In genomic region chr6:55814184-55814926, GRCm38 (mm10) we compare ENCODE assay signal across 36 mouse cellular contexts. TPM values are rescaled to one million over a fixed set of nuclear protein-coding genes. Genes with fewer than 3 reads are reported as not detected.
DNase-seq lines count a peak whose midpoint lies in the region; ATAC-seq and TF ChIP-seq lines count a peak whose summit lies in the region.
"Had no signal": no experiment of that assay in that cellular context is flagged by ENCODE, and none has a peak within 500 bp of the region (broad histone marks: within the 10 kb centered on the region; RNA-seq: fewer than 3 reads in every experiment).

No protein-coding gene starts in this region.

- DNase-seq in embryonic facial prominence, embryonic 11.5 days (ENCODE audit: low spot score), result peak; percentile 49
- DNase-seq in embryonic facial prominence, embryonic 10.5 days (ENCODE audit: low spot score), result no peak
- DNase-seq in kidney, postnatal 0 days (ENCODE audit: low spot score), result peak; percentile 16
- DNase-seq in limb, embryonic 14.5 days (ENCODE audit: low spot score), result no peak
- DNase-seq in limb, embryonic 10.5 days (ENCODE audit: low spot score), result no peak
- peak; percentile 52 for DNase-seq in mesoderm, embryonic 11.5 days (ENCODE audit: low read depth, low spot score)
- no peak for DNase-seq in heart, adult 18-20 months
- DNase-seq: adrenal gland, postnatal 14 days; cerebellum, adult 11-12 months; cerebellum, adult 9-11 months; heart, postnatal 10 days; kidney, adult 18-20 months; kidney, postnatal 4 days; layer of hippocampus, postnatal 36 days; right cerebral cortex, postnatal 4 days; thymus, postnatal 4 days had no signal

- H3K9me3 ChIP-seq in embryonic facial prominence, embryonic 11.5 days (replicated peaks; ENCODE audit: control insufficient read depth, low read length), result no peaks in the 10 kb centered on the region
- H3K9me3 ChIP-seq in embryonic facial prominence, embryonic 10.5 days, result no peaks in the 10 kb centered on the region
- no peaks in the 10 kb centered on the region for H3K9me3 ChIP-seq in kidney, postnatal 0 days (replicated peaks; ENCODE audit: low read length)
- H3K9me3 ChIP-seq in kidney, embryonic 14.5 days (ENCODE audit: control insufficient read depth, low read length), result no peaks in the 10 kb centered on the region
- no peaks in the 10 kb centered on the region for H3K9me3 ChIP-seq in limb, embryonic 14.5 days (ENCODE audit: control insufficient read depth, low read length)
- no peaks in the 10 kb centered on the region for H3K9me3 ChIP-seq in limb, embryonic 10.5 days (replicated peaks)
- H3K9me3 ChIP-seq: forebrain, embryonic 12.5 days; heart, embryonic 13.5 days; limb, embryonic 12.5 days; lung, embryonic 15.5 days had no signal

- H3K27ac ChIP-seq in embryonic facial prominence, embryonic 11.5 days (replicated peaks; ENCODE audit: low read depth, low read length), result no peak overlapping the region
- H3K27ac ChIP-seq in embryonic facial prominence, embryonic 10.5 days (replicated peaks), result no peak overlapping the region
- no peak overlapping the region for H3K27ac ChIP-seq in kidney, postnatal 0 days
- H3K27ac ChIP-seq in kidney, embryonic 14.5 days (ENCODE audit: low read depth, low read length), result no peak overlapping the region
- H3K27ac ChIP-seq in limb, embryonic 14.5 days (replicated peaks; ENCODE audit: low read depth, low read length), result no peak overlapping the region
- no peak overlapping the region for H3K27ac ChIP-seq in limb, embryonic 10.5 days
- H3K27ac ChIP-seq: forebrain, embryonic 12.5 days; heart, embryonic 13.5 days; hindbrain, embryonic 14.5 days; limb, embryonic 12.5 days; lung, embryonic 15.5 days had no signal

- H3K4me3 ChIP-seq in embryonic facial prominence, embryonic 11.5 days (ENCODE audit: low read depth, low read length), result no peak overlapping the region
- H3K4me3 ChIP-seq in embryonic facial prominence, embryonic 10.5 days, result no peak overlapping the region
- H3K4me3 ChIP-seq in kidney, postnatal 0 days (replicated peaks; ENCODE audit: low read depth, low read length), result no peak overlapping the region
- no peak overlapping the region for H3K4me3 ChIP-seq in kidney, embryonic 14.5 days (ENCODE audit: low read length)
- H3K4me3 ChIP-seq in limb, embryonic 14.5 days (replicated peaks; ENCODE audit: low read length), result no peak overlapping the region
- no peak overlapping the region for H3K4me3 ChIP-seq in limb, embryonic 10.5 days
- H3K4me3 ChIP-seq: erythroblast, embryonic 14.5 days; forebrain, embryonic 12.5 days; heart, embryonic 13.5 days; limb, embryonic 12.5 days; lung, embryonic 15.5 days had no signal

- H3K4me2 ChIP-seq in embryonic facial prominence, embryonic 11.5 days (ENCODE audit: low read depth, low read length), result no peak overlapping the region
- no peak overlapping the region for H3K4me2 ChIP-seq in kidney, postnatal 0 days (ENCODE audit: low read length)
- no peak overlapping the region for H3K4me2 ChIP-seq in kidney, embryonic 14.5 days (replicated peaks; ENCODE audit: low read depth, low read length)
- H3K4me2 ChIP-seq in limb, embryonic 14.5 days (replicated peaks; ENCODE audit: low read depth, low read length, severe bottlenecking), result no peak overlapping the region
- H3K4me2 ChIP-seq: forebrain, embryonic 12.5 days; heart, embryonic 13.5 days; hindbrain, embryonic 14.5 days; limb, embryonic 12.5 days; liver, embryonic 11.5 days; lung, embryonic 15.5 days; midbrain, embryonic 11.5 days had no signal

- H3K4me1 ChIP-seq in embryonic facial prominence, embryonic 11.5 days (ENCODE audit: control insufficient read depth, insufficient read depth, low read length), result no peaks in the 10 kb centered on the region
- H3K4me1 ChIP-seq in embryonic facial prominence, embryonic 10.5 days, result no peaks in the 10 kb centered on the region
- H3K4me1 ChIP-seq in kidney, postnatal 0 days (replicated peaks; ENCODE audit: insufficient read depth, low read length), result no peaks in the 10 kb centered on the region
- no peaks in the 10 kb centered on the region for H3K4me1 ChIP-seq in kidney, embryonic 14.5 days (ENCODE audit: control insufficient read depth, insufficient read depth, low read length)
- no peaks in the 10 kb centered on the region for H3K4me1 ChIP-seq in limb, embryonic 14.5 days (ENCODE audit: control insufficient read depth, insufficient read depth, low read length)
- no peaks in the 10 kb centered on the region for H3K4me1 ChIP-seq in limb, embryonic 10.5 days
- H3K4me1 ChIP-seq: heart, embryonic 13.5 days; limb, embryonic 12.5 days; lung, embryonic 15.5 days had no signal

- H3K36me3 ChIP-seq in embryonic facial prominence, embryonic 11.5 days (replicated peaks; ENCODE audit: control insufficient read depth, insufficient read depth, low read depth, low read length), result no peaks in the 10 kb centered on the region
- H3K36me3 ChIP-seq in embryonic facial prominence, embryonic 10.5 days (replicated peaks), result no peaks in the 10 kb centered on the region
- no peaks in the 10 kb centered on the region for H3K36me3 ChIP-seq in kidney, postnatal 0 days (ENCODE audit: insufficient read depth, low read length)
- H3K36me3 ChIP-seq in kidney, embryonic 14.5 days (ENCODE audit: control insufficient read depth, insufficient read depth, low read length), result no peaks in the 10 kb centered on the region
- no peaks in the 10 kb centered on the region for H3K36me3 ChIP-seq in limb, embryonic 14.5 days (ENCODE audit: control insufficient read depth, insufficient read depth, low read length)
- no peaks in the 10 kb centered on the region for H3K36me3 ChIP-seq in limb, embryonic 10.5 days
- H3K36me3 ChIP-seq: forebrain, embryonic 12.5 days; heart, embryonic 13.5 days; limb, embryonic 12.5 days; lung, embryonic 15.5 days had no signal

- no peaks in the 10 kb centered on the region for H3K27me3 ChIP-seq in embryonic facial prominence, embryonic 11.5 days (ENCODE audit: control insufficient read depth, insufficient read depth, low read length)
- H3K27me3 ChIP-seq in embryonic facial prominence, embryonic 10.5 days (replicated peaks; ENCODE audit: low read depth, poor library complexity, severe bottlenecking), result no peaks in the 10 kb centered on the region
- H3K27me3 ChIP-seq in kidney, postnatal 0 days (ENCODE audit: insufficient read depth, low read length), result no peaks in the 10 kb centered on the region
- no peaks in the 10 kb centered on the region for H3K27me3 ChIP-seq in kidney, embryonic 14.5 days (ENCODE audit: control insufficient read depth, insufficient read depth, low read length)
- no peaks in the 10 kb centered on the region for H3K27me3 ChIP-seq in limb, embryonic 14.5 days (ENCODE audit: control insufficient read depth, insufficient read depth, low read length)
- no peaks in the 10 kb centered on the region for H3K27me3 ChIP-seq in limb, embryonic 10.5 days (ENCODE audit: low read depth, poor library complexity, severe bottlenecking)
- H3K27me3 ChIP-seq: forebrain, embryonic 12.5 days; limb, embryonic 12.5 days; lung, embryonic 15.5 days had no signal

- TF ChIP-seq POLR2A in limb, embryonic 14.5 days (IDR thresholded peaks at IDR 0.05; ENCODE audit: borderline replicate concordance, extremely low read depth, insufficient read depth, insufficient read length), result no peak

- 59% methylated on average over 12 of the region's 12 CpGs for WGBS in embryonic facial prominence, embryonic 11.5 days
- 64% methylated on average over 12 of the region's 12 CpGs for WGBS in embryonic facial prominence, embryonic 10.5 days
- 60% methylated on average over 12 of the region's 12 CpGs for WGBS in kidney, postnatal 0 days
- 68% methylated on average over 12 of the region's 12 CpGs for WGBS in kidney, embryonic 14.5 days
- WGBS in limb, embryonic 14.5 days, result 57% methylated on average over 12 of the region's 12 CpGs
- 77% methylated on average over 12 of the region's 12 CpGs for WGBS in limb, embryonic 10.5 days

- ATAC-seq in embryonic facial prominence, embryonic 11.5 days (replicated peaks; ENCODE audit: insufficient number of reproducible peaks, low FRiP score, low TSS enrichment, low read depth), result no peak
- no peak for ATAC-seq in kidney, postnatal 0 days (replicated peaks; ENCODE audit: low FRiP score, low read depth)
- ATAC-seq in kidney, embryonic 14.5 days (ENCODE audit: low FRiP score, low TSS enrichment), result no peak
- peak; percentile 41; the same call in 1 of the 2 replicates for ATAC-seq in limb, embryonic 14.5 days (ENCODE audit: low FRiP score, low read depth)
- ATAC-seq: CD4-positive, CD25-positive, alpha-beta regulatory T cell, adult 4 months; midbrain, embryonic 16.5 days had no signal

- no peak overlapping the region for H3K9ac ChIP-seq in embryonic facial prominence, embryonic 11.5 days (replicated peaks; ENCODE audit: low read length)
- H3K9ac ChIP-seq in kidney, postnatal 0 days (ENCODE audit: low read depth, low read length), result no peak overlapping the region
- no peak overlapping the region for H3K9ac ChIP-seq in kidney, embryonic 14.5 days (ENCODE audit: low read depth, low read length)
- no peak overlapping the region for H3K9ac ChIP-seq in limb, embryonic 14.5 days (ENCODE audit: low read depth, low read length, severe bottlenecking)
- H3K9ac ChIP-seq: forebrain, embryonic 12.5 days; heart, embryonic 13.5 days; hindbrain, embryonic 14.5 days; limb, embryonic 12.5 days; lung, embryonic 15.5 days had no signal

- TF ChIP-seq CTCF in kidney, postnatal 0 days (IDR thresholded peaks at IDR 0.05; ENCODE audit: low read depth), result no peak

RNA-seq across cellular contexts. Expression of gene Itprid1, which starts 22.3 kb away (rescaled TPM):
- 0.07 TPM in 1 of 2 replicates, not detected in the other for polyA plus RNA-seq in embryonic facial prominence, embryonic 11.5 days (2014; fragmentation: Nextera tagmentation; extraction: Ambion mirVana)
- polyA plus RNA-seq in embryonic facial prominence, embryonic 10.5 days (2016; fragmentation: Nextera tagmentation; extraction: Ambion mirVana), result 0.19 TPM in 1 of 2 replicates, not detected in the other
- 0.09 and 0.17 TPM in 2 replicates for polyA plus RNA-seq in kidney, postnatal 0 days (2015; fragmentation: Nextera tagmentation; extraction: Ambion mirVana)
- not detected in 2 replicates for polyA plus RNA-seq in kidney, embryonic 14.5 days (2014; fragmentation: Nextera tagmentation; extraction: Ambion mirVana)
- 0.15 and 0.19 TPM in 2 replicates for polyA plus RNA-seq in limb, embryonic 14.5 days (2012; rRNA removed)
- polyA plus RNA-seq in limb, embryonic 14.5 days (2014; fragmentation: Nextera tagmentation; extraction: Ambion mirVana), result 0.07 and 0.22 TPM in 2 replicates
- 0.04 TPM in 1 of 2 replicates, not detected in the other for polyA plus RNA-seq in limb, embryonic 10.5 days (2016; fragmentation: Nextera tagmentation; extraction: Ambion mirVana)
- under 1 TPM in 1 of 2 experiments, not detected in 1; 0.13 TPM for total RNA-seq in heart, adult 18-20 months (2021)
- total RNA-seq: gastrocnemius, adult 8-10 months; gastrocnemius, postnatal 4 days; heart, adult 8-10 months; heart, postnatal 10 days; hematopoietic stem cell, adult 5-6 weeks; megakaryocyte progenitor cell, adult 5-6 weeks; neutrophil, adult 5-6 weeks had no signal
- polyA plus RNA-seq: CD4-positive, CD25-positive, alpha-beta regulatory T cell, adult 4 months; erythroblast, embryonic 14.5 days; heart, embryonic 13.5 days; hindbrain, embryonic 14.5 days; limb, embryonic 12.5 days; liver, embryonic 11.5 days; liver, embryonic 16.5 days; neural tube, embryonic 11.5 days; spleen, adult 2 months had no signal

Comparison
In these comparisons a context has a peak if more than half of its experiments do, and no peak if none do; other contexts are left out.
1. DNase-seq: peak in embryonic facial prominence, embryonic 11.5 days (single experiment), kidney, postnatal 0 days (single experiment) and mesoderm, embryonic 11.5 days (single experiment); none in embryonic facial prominence, embryonic 10.5 days (single experiment), limb, embryonic 14.5 days (single experiment), limb, embryonic 10.5 days (single experiment) and heart, adult 18-20 months (0 of 2).